Mouse (Mus musculus): ENCODE results near the gene Traf7. TPM values are rescaled to one million over a fixed set of nuclear protein-coding genes. Genes with fewer than 3 reads are reported as not detected.

The Traf7 gene
- polyA plus RNA-seq, 1 experiment from 2014 or later: 72.3 TPM

GRCm38 (mm10) chr17:24549618-24550415, 22.1 kb upstream of the Traf7 start, which contains the start of gene Pkd1:
Pkd1 (plus strand) TSS chr17:24549834.
- Histone ChIP-seq H3K27me3 (ENCODE audit: control insufficient read depth, insufficient read depth, low read length) (peaks cover under 1% of the 10 kb centered on the region; the same call in 1 of the 2 replicates), H3K27ac (ENCODE audit: low read depth, low read length) (peak within 1 kb of the TSS; percentile 92), H3K9me3 (replicated peaks; ENCODE audit: control insufficient read depth, low read length) (no peaks in the 10 kb centered on the region), H3K9ac (ENCODE audit: low read depth, low read length) (peak within 1 kb of the TSS; percentile 81), H3K4me3 (ENCODE audit: low read depth, low read length) (peak within 1 kb of the TSS; percentile 69), H3K4me2 (peak within 1 kb of the TSS; percentile 98), H3K36me3 (ENCODE audit: control insufficient read depth, insufficient read depth, low read length) (no peaks in the 10 kb centered on the region), H3K4me1 (ENCODE audit: control insufficient read depth, insufficient read depth, low read length) (peaks cover 13% of the 10 kb centered on the region)
- WGBS (ENCODE audit: insufficient replicate concordance): under 1% methylated on average over 65 of the region's 72 CpGs
- peak; percentile 97 for ATAC-seq (replicated peaks; ENCODE audit: insufficient number of reproducible peaks, low FRiP score, low TSS enrichment)

GRCm38 (mm10) chr17:24548921-24549617, 21.3 kb upstream of the Traf7 start:
- ATAC-seq (replicated peaks; ENCODE audit: insufficient number of reproducible peaks, low FRiP score, low TSS enrichment): peak; percentile 1
- Histone ChIP-seq H3K4me3 (ENCODE audit: low read depth, low read length) (peak overlapping the region; percentile 69), H3K36me3 (ENCODE audit: control insufficient read depth, insufficient read depth, low read length) (no peaks in the 10 kb centered on the region), H3K27ac (ENCODE audit: low read depth, low read length) (peak overlapping the region; percentile 41; the same call in 1 of the 2 replicates), H3K9ac (ENCODE audit: low read depth, low read length) (peak overlapping the region; percentile 72), H3K4me2 (peak overlapping the region; percentile 98), H3K27me3 (ENCODE audit: control insufficient read depth, insufficient read depth, low read length) (peaks cover 6% of the 10 kb centered on the region; the same call in 1 of the 2 replicates), H3K9me3 (replicated peaks; ENCODE audit: control insufficient read depth, low read length) (no peaks in the 10 kb centered on the region), H3K4me1 (ENCODE audit: control insufficient read depth, insufficient read depth, low read length) (peaks cover 13% of the 10 kb centered on the region)
- 3% methylated on average over 23 of the region's 23 CpGs for WGBS (ENCODE audit: insufficient replicate concordance)

GRCm38 (mm10) chr17:24548435-24548834, 20.7 kb upstream of the Traf7 start:
- Histone ChIP-seq H3K27ac (ENCODE audit: low read depth, low read length) (no peak overlapping the region), H3K4me3 (ENCODE audit: low read depth, low read length) (peak overlapping the region; percentile 69), H3K9me3 (replicated peaks; ENCODE audit: control insufficient read depth, low read length) (no peaks in the 10 kb centered on the region), H3K36me3 (ENCODE audit: control insufficient read depth, insufficient read depth, low read length) (no peaks in the 10 kb centered on the region), H3K27me3 (ENCODE audit: control insufficient read depth, insufficient read depth, low read length) (peaks cover 6% of the 10 kb centered on the region; the same call in 1 of the 2 replicates), H3K4me1 (ENCODE audit: control insufficient read depth, insufficient read depth, low read length) (peaks cover 13% of the 10 kb centered on the region), H3K9ac (ENCODE audit: low read depth, low read length) (no peak overlapping the region; the same call in 1 of the 2 replicates), H3K4me2 (peak overlapping the region; percentile 98)
- no peak for ATAC-seq (replicated peaks; ENCODE audit: insufficient number of reproducible peaks, low FRiP score, low TSS enrichment)
- whole genome bisulfite sequencing (ENCODE audit: insufficient replicate concordance): 37% methylated on average over 9 of the region's 9 CpGs

GRCm38 (mm10) chr17:24546234-24546633, 18.5 kb upstream of the Traf7 start:
- no peak overlapping the region for H3K4me2 ChIP-seq
- peaks cover 6% of the 10 kb centered on the region; the same call in 1 of the 2 replicates for H3K27me3 ChIP-seq (ENCODE audit: control insufficient read depth, insufficient read depth, low read length)
- ATAC-seq (replicated peaks; ENCODE audit: insufficient number of reproducible peaks, low FRiP score, low TSS enrichment): no peak
- peaks cover 10% of the 10 kb centered on the region for H3K4me1 ChIP-seq (ENCODE audit: control insufficient read depth, insufficient read depth, low read length)
- H3K36me3 ChIP-seq (ENCODE audit: control insufficient read depth, insufficient read depth, low read length): no peaks in the 10 kb centered on the region
- no peaks in the 10 kb centered on the region for H3K9me3 ChIP-seq (replicated peaks; ENCODE audit: control insufficient read depth, low read length)
- H3K4me3 ChIP-seq (ENCODE audit: low read depth, low read length): no peak overlapping the region
- no peak overlapping the region for H3K27ac ChIP-seq (ENCODE audit: low read depth, low read length)
- 77% methylated on average over 3 of the region's 3 CpGs for WGBS (ENCODE audit: insufficient replicate concordance)
- H3K9ac ChIP-seq (ENCODE audit: low read depth, low read length): no peak overlapping the region

GRCm38 (mm10) chr17:24545247-24545646, 17.5 kb upstream of the Traf7 start:
- no peak overlapping the region for H3K4me3 ChIP-seq (ENCODE audit: low read depth, low read length)
- H3K27me3 ChIP-seq (ENCODE audit: control insufficient read depth, insufficient read depth, low read length): peaks cover 6% of the 10 kb centered on the region; the same call in 1 of the 2 replicates
- no peak overlapping the region for H3K27ac ChIP-seq (ENCODE audit: low read depth, low read length)
- 84% methylated on average over 2 of the region's 2 CpGs for WGBS (ENCODE audit: insufficient replicate concordance)
- no peak overlapping the region for H3K9ac ChIP-seq (ENCODE audit: low read depth, low read length)
- 0 out of 2 replicates have a peak, but pooled peaks cover 2% of the 10 kb centered on the region for H3K4me1 ChIP-seq (ENCODE audit: control insufficient read depth, insufficient read depth, low read length)
- no peaks in the 10 kb centered on the region for H3K36me3 ChIP-seq (ENCODE audit: control insufficient read depth, insufficient read depth, low read length)
- no peak overlapping the region for H3K4me2 ChIP-seq
- H3K9me3 ChIP-seq (replicated peaks; ENCODE audit: control insufficient read depth, low read length): no peaks in the 10 kb centered on the region
- no peak for ATAC-seq (replicated peaks; ENCODE audit: insufficient number of reproducible peaks, low FRiP score, low TSS enrichment)

- Histone ChIP-seq H3K9me3 (replicated peaks; ENCODE audit: control insufficient read depth, low read length) (no peaks in the 10 kb centered on the region), H3K27ac (ENCODE audit: low read depth, low read length) (no peak overlapping the region), H3K4me1 (ENCODE audit: control insufficient read depth, insufficient read depth, low read length) (0 out of 2 replicates have a peak, but pooled peaks cover 2% of the 10 kb centered on the region), H3K36me3 (ENCODE audit: control insufficient read depth, insufficient read depth, low read length) (no peaks in the 10 kb centered on the region), H3K27me3 (ENCODE audit: control insufficient read depth, insufficient read depth, low read length) (peaks cover 6% of the 10 kb centered on the region; the same call in 1 of the 2 replicates), H3K9ac (ENCODE audit: low read depth, low read length) (no peak overlapping the region), H3K4me3 (ENCODE audit: low read depth, low read length) (no peak overlapping the region), H3K4me2 (peak overlapping the region; percentile 31)
- WGBS (ENCODE audit: insufficient replicate concordance): 14% methylated on average over 12 of the region's 12 CpGs
- no peak for ATAC-seq (replicated peaks; ENCODE audit: insufficient number of reproducible peaks, low FRiP score, low TSS enrichment)
Measured at GRCm38 (mm10) chr17:24544613-24545012, 16.9 kb upstream of the Traf7 start.

GRCm38 (mm10) chr17:24540375-24540774, 12.6 kb upstream of the Traf7 start:
- Histone ChIP-seq H3K27ac (ENCODE audit: low read depth, low read length) (no peak overlapping the region), H3K9ac (ENCODE audit: low read depth, low read length) (no peak overlapping the region), H3K27me3 (ENCODE audit: control insufficient read depth, insufficient read depth, low read length) (peaks cover 6% of the 10 kb centered on the region; the same call in 1 of the 2 replicates), H3K9me3 (replicated peaks; ENCODE audit: control insufficient read depth, low read length) (no peaks in the 10 kb centered on the region), H3K4me3 (ENCODE audit: low read depth, low read length) (no peak overlapping the region), H3K4me2 (no peak overlapping the region), H3K36me3 (ENCODE audit: control insufficient read depth, insufficient read depth, low read length) (no peaks in the 10 kb centered on the region), H3K4me1 (ENCODE audit: control insufficient read depth, insufficient read depth, low read length) (no peaks in the 10 kb centered on the region)
- ATAC-seq (replicated peaks; ENCODE audit: insufficient number of reproducible peaks, low FRiP score, low TSS enrichment): no peak
- 10% methylated on average over 3 of the region's 3 CpGs for WGBS (ENCODE audit: insufficient replicate concordance)

GRCm38 (mm10) chr17:24538950-24539349, 11.2 kb upstream of the Traf7 start:
- no peak overlapping the region for H3K9ac ChIP-seq (ENCODE audit: low read depth, low read length)
- H3K27me3 ChIP-seq (ENCODE audit: control insufficient read depth, insufficient read depth, low read length): no peaks in the 10 kb centered on the region
- no peak overlapping the region for H3K4me3 ChIP-seq (ENCODE audit: low read depth, low read length)
- H3K36me3 ChIP-seq (ENCODE audit: control insufficient read depth, insufficient read depth, low read length): no peaks in the 10 kb centered on the region
- no peak for ATAC-seq (replicated peaks; ENCODE audit: insufficient number of reproducible peaks, low FRiP score, low TSS enrichment)
- no peak overlapping the region for H3K27ac ChIP-seq (ENCODE audit: low read depth, low read length)
- H3K4me2 ChIP-seq: no peak overlapping the region
- no peaks in the 10 kb centered on the region for H3K4me1 ChIP-seq (ENCODE audit: control insufficient read depth, insufficient read depth, low read length)
- WGBS (ENCODE audit: insufficient replicate concordance): 56% methylated on average over 8 of the region's 8 CpGs
- no peaks in the 10 kb centered on the region for H3K9me3 ChIP-seq (replicated peaks; ENCODE audit: control insufficient read depth, low read length)

Data from heart, embryonic 11.5 days (tissue).